Mouse (Mus musculus) embryo, embryonic 10 days (tissue): ENCODE results near the gene Immp2l.
A peak's percentile ranks its signal among the peaks of the same experiment; 100 is the strongest.

Source experiments
- DNase-seq: peaks from one replicate; pipeline ENCODE4 v3.0.0-alpha.2; 2015; ENCODE audit warnings: low spot score

The Immp2l gene

GRCm38 (mm10) chr12:41185509-41185908 lies 161.6 kb downstream of the Immp2l start:
- DNase-seq: no peak

- no peak for DNase-seq
These were observed 168.9 kb downstream of the Immp2l start for GRCm38 (mm10) chr12:41192829-41193228.

GRCm38 (mm10) chr12:41196374-41196773 lies 172.5 kb downstream of the Immp2l start:
- no peak for DNase-seq

GRCm38 (mm10) chr12:41215186-41215585 lies 191.3 kb downstream of the Immp2l start:
- no peak for DNase-seq

- DNase-seq: no peak
These were observed 198.0 kb downstream of the Immp2l start for GRCm38 (mm10) chr12:41221893-41222292.

GRCm38 (mm10) chr12:41223686-41224085 lies 199.8 kb downstream of the Immp2l start:
- DNase-seq: no peak

GRCm38 (mm10) chr12:41224538-41224937 lies 200.6 kb downstream of the Immp2l start:
- DNase-seq: peak; percentile 9

GRCm38 (mm10) chr12:41231966-41232365 lies 208.1 kb downstream of the Immp2l start:
- no peak for DNase-seq

- no peak for DNase-seq
These were observed 214.0 kb downstream of the Immp2l start for GRCm38 (mm10) chr12:41237880-41238279.

GRCm38 (mm10) chr12:41241221-41241620 lies 217.3 kb downstream of the Immp2l start:
- DNase-seq: no peak

GRCm38 (mm10) chr12:41248254-41248653 lies 224.4 kb downstream of the Immp2l start:
- DNase-seq: no peak

GRCm38 (mm10) chr12:41250123-41250522 lies 226.2 kb downstream of the Immp2l start:
- no peak for DNase-seq

- peak; percentile 11 for DNase-seq
These were observed 234.0 kb downstream of the Immp2l start for GRCm38 (mm10) chr12:41257905-41258304.

GRCm38 (mm10) chr12:41259608-41260007 lies 235.7 kb downstream of the Immp2l start:
- no peak for DNase-seq

GRCm38 (mm10) chr12:41274136-41274535 lies 250.2 kb downstream of the Immp2l start:
- no peak for DNase-seq

- DNase-seq: no peak
These were observed 251.5 kb downstream of the Immp2l start for GRCm38 (mm10) chr12:41275361-41275760.

- no peak for DNase-seq
These were observed 254.0 kb downstream of the Immp2l start for GRCm38 (mm10) chr12:41277896-41278295.

GRCm38 (mm10) chr12:41289047-41289446 lies 265.2 kb downstream of the Immp2l start:
- DNase-seq: no peak

GRCm38 (mm10) chr12:41307015-41307414 lies 283.1 kb downstream of the Immp2l start:
- DNase-seq: no peak

- DNase-seq: no peak
These were observed 285.1 kb downstream of the Immp2l start for GRCm38 (mm10) chr12:41308726-41309680.

GRCm38 (mm10) chr12:41313391-41313790 lies 289.5 kb downstream of the Immp2l start:
- no peak for DNase-seq

GRCm38 (mm10) chr12:41314811-41315461 lies 291.0 kb downstream of the Immp2l start:
- DNase-seq: peak; percentile 47

GRCm38 (mm10) chr12:41315871-41316270 lies 292.0 kb downstream of the Immp2l start:
- DNase-seq: no peak
